Mouse (Mus musculus): ENCODE results near the gene 4930544D05Rik.
"Not testable (repeated sequence)": the region's sequence is repeated elsewhere in the genome, so short reads cannot be mapped to it uniquely, and the experiment has no call there.

Gene 4930544D05Rik

DNA sequence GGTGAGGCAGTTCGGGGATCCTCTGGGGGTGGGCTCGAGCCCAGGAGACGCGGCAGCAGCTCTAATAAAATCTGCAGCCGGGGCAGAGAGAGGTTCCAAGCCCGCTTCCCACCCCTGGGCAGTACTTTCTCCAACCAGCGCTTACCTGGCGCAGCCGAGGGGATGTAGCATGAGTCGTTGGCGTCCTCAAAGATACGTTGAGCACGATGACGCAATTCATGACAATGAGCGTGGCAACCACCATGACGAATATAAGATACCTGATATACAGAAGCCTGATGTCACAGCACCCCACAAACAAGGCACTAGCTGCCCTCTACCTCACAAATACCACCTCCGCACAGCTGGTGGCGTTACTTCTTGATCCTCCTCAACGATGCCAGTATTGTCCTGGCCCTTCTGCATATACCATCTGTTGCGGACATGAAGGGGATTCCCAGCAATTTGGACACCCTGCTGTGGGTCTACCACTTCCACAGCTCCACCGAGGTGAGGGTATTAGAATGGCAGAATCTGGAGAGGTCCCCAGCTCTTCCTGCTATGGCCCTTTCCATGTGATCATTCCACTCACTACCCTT is at the start of gene 4930544D05Rik:
4930544D05Rik (plus strand) TSS at position 333 of the 578 bp plus-strand sequence.
- no peak for DNase-seq (ENCODE audit: low spot score)

DNA sequence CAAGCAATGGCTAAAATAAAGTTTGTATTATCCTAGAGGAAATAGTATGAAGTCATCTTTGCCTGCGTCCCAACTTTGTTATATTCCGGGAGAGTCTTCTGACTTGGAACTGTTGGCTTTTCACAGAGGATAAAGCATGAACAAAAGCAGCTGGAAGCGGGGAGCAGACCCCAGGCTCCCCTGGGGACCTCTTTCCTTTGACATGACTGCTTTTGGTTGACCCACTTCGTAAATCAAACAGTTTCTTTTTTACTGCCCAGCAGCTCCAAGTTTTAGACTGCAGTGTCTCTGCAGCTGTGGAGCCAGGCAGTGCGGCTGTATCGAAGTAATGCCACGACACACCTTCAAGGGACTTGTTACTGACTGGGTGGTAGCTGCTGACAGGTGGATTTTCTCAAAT is 49.1 kb upstream of the 4930544D05Rik start:
- DNase-seq (ENCODE audit: low spot score), result no peak

DNA sequence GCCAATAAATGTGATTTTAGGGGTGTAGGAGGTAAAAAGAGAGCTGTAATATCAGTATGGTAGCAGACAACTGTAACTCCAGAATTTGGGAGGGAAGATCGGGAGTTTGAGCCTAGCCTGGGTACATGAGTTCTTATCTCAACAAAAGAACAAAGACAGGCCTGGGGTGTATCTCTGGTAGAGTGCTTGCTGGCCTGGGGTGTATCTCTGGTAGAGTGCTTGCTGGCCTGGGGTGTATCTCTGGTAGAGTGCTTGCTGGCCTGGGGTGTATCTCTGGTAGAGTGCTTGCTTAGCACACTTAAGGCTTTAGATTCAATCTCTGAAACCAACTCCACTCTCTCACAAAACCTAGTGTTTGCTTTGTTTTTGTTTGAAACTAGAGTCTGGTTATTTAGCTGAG is 45.0 kb upstream of the 4930544D05Rik start:
- not testable (repeated sequence) for DNase-seq (ENCODE audit: low spot score)

DNA sequence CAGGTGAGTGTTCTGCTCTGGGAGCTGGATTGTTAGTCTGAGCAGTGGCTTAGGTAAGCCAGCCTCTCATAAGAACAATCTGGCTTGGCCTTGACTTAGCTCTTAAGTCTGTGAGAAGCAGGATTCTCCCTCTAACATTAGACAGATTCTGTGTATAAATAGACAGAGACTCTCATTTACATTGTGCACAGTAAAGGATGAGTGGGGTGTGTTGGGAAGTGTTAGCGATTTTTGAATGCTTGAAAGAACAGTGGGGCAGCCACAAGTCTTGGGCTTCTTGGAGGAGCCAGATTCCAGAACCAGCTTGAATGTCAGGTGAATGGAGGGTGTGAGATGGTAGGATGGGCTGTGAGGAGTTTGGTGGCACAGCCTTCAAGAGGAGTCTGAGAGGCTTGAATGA is 44.0 kb upstream of the 4930544D05Rik start:
- DNase-seq (ENCODE audit: low spot score), result no peak

DNA sequence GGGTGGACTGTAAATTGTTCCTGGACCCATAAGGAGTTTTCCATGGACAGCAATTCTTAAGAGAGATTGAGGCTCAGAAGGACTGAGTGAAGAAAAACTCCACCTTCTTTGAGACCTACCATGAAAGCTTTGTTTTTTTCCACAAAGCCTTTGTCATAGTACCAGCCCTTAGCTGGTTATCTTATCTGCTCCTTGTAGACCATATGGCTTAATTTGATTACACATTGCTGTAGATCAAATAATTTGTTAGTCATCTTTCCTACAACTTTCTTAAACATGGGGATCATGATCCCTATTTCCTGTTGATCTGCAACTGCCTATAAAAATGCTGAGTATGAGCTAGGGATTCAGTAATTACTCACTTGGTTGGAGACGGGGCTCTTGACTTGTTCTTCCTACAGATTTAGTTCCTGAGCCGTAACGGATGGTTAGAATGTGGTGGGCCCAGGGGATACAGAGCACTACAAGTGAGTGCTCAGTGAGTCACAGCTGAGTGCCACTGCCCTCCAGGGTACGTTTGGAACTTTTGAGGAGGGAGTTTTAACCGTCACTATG is 43.2 kb upstream of the 4930544D05Rik start:
- DNase-seq (ENCODE audit: low spot score), result no peak

DNA sequence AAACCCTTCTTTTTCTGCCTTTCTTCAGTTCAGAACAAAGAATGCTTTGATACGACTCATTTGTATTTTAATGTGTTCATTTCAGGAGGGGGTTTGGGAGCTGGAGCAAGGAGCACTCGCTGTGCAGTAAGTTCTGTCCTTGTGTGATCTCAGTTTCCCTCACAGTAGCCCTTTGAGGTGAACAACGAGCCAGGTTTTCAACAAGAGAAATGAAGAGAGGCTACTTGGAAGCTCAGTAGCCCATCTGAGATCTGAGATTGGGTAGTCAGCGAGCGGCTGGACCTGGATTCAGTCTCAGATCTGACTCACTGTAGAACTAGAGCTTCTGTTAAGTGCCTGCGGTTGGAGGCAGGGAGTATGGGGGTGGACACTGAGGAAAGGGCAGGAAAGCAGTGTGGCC is 41.8 kb upstream of the 4930544D05Rik start:
- no peak for DNase-seq (ENCODE audit: low spot score)

DNA sequence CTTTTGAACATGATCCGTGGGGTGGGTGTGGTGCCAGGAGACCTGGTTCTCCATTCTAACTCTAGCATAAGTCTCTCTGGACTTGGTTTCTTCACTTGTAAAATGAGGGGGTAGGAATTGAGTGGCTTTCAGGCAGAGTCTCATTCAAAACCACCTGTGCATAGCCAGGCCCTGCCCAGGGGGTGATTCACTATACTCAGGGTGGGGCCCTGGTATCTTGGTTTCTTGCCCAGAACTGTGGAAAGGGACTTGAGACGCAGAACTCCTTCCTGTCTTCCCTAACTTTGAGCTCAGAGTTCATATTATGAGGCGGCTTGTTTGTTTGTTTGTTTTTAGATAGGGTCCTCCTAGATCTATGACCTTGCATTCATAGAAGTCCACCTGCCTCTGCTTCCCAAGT is 38.4 kb upstream of the 4930544D05Rik start:
- no peak for DNase-seq (ENCODE audit: low spot score)

DNA sequence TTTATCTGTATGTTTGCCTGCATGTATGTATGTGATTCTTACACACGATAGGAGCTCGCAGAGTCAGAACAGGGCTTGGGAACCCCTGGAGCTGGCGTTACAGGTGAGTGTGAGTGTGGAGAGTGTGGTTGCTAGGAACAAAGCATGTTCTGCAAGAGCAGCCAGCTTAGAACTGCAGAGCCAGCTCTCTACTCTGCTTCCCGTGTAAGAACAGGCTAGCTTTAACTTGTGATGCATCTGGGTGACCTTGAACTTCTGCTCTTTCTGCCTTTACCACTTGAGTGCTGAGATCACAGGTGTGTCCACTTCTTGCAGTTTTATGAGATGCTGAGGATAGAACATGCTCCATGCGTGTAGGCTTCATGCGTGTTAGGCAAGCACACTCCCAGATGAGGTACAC is 36.7 kb upstream of the 4930544D05Rik start:
- no peak for DNase-seq (ENCODE audit: low spot score)

DNA sequence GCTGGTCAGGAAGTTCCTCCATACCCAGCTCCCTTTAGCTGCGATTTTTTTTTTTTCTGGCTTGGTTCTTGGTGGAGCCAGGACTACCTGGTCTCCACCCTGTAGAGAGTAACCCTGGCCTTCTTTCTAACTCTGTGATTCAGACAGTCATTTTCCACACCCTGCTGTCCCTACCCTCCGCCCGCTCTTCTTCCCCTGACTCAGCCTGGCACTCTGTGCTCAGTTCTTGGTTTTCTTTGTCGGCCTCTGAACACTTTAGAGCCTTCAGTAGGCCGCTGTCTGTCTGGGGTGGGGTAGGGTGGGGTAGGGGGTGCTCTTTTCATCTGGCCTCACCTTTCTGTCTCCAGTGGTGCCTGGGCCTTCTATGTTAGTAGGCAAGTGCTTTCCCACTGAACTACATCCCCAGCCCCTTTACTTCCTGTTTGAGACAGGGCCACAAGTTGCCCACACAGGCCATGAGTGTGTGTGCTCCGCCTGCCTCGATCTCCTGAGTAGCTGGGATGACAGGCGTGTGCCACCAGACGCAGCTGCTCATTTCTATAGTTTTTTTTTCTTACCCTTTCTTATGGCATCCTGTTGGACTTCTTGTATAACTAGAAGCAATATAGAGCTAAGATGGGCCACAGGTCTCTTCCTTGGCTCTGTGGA is 35.8 kb upstream of the 4930544D05Rik start:
- DNase-seq (ENCODE audit: low spot score), result no peak

DNA sequence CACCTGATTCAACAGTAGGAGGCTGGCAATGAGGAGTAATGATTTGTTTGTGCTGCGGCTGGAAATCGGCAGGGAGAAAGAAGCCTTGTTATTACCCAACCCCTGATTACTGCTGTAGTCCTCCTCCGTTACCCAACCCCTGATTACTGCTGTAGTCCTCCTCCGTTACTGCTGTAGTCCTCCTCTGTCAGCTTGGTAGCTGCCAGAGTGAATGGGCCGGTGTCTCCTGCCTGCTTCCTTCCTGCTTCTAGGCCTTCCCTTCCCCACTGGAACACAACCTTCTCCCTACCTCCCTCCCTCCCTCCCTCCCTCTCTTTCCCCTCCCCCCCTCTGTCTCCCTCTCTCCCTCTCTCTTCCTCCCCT is 35.3 kb upstream of the 4930544D05Rik start:
- no peak for DNase-seq (ENCODE audit: low spot score)

DNA sequence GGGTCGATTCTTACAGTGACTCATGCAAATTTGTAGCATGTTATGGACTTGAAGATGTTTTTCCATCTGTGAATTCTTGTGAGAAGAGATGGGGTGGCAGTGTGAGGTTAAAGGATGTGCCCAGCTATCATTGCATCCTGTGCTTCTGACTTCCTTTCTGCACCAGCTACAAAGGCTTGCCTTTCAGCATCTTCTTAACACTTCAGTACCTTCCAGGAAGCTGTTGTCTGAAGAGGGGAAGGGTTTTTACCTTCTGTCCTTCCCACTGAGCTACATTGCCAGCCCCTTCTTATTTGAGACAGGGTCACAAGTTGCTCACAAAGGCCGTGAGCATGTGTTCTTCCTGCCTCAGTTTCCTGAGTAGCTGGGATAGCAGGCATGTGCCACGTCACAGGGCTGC is 34.7 kb upstream of the 4930544D05Rik start:
- DNase-seq (ENCODE audit: low spot score), result no peak

DNA sequence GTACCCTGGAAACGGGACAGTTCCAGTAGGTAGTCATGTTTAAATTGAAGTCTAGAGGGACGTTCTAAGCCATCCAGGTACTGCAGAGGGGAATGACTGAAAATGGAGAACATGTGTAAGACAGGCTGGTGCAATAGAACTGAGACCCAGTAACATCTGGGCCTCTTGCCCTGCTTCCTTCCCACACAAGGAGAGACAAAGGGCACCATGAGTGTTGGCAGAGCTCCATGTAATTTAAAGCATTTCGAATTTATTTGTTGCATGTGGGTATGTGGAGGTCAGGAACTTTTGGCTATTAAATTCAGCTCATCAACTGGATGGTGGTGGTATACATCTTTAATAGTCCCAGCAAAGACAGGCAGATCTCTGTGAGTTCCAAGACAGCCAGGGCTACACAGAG is 33.5 kb upstream of the 4930544D05Rik start:
- no peak for DNase-seq (ENCODE audit: low spot score)

DNA sequence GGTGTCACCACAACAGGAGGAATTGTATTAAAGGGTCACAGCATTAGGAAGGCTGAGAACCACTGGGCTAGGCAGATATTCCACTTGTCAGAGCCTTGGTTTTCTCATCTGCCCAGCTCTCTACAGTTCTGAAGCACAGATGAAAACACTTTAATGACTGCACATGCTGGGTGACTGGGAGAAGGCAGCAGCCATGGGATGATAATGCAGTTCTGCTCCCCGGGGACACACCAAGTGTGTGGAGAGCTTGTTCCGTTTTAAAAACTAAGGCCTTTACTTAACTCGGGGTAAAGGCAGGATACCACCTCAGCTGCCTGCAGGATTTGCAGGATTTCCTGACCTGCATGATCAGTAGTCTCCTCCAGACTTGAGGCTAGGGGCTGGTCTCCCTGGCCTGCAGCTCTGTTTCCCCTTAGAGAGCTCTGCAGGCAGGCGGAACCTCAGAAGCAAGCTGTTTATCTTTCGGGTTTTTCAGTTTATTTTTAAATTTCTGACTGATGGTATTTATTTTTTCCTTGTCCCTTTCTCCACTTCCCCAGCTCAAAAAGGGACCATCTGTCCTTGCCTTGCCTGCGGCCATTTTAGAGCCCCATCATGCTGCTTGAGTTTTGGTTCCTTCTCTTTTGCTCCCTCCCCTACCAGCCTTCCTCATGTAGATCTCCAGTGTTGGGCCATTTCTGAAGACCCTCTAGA is 32.5 kb upstream of the 4930544D05Rik start:
- no peak for DNase-seq (ENCODE audit: low spot score)

DNA sequence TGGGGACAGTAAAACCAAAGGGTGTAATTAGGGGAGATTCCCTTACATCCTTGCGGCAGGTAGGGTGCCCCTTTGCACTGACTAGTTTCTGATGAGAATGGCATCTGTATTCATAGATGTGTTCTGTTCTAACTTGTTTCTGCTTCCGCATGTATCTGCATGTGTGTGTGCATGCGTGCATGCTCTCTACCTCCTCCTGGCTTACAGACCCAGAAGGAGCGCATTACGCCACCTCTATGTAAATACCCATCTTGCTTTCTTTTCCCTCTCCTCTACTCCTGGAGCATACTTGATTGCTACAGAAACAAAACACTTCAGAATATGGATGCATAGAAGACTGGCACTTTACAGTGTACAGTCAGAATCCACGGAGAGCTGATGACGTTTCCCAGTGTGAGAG is 31.9 kb upstream of the 4930544D05Rik start:
- DNase-seq (ENCODE audit: low spot score), result no peak

DNA sequence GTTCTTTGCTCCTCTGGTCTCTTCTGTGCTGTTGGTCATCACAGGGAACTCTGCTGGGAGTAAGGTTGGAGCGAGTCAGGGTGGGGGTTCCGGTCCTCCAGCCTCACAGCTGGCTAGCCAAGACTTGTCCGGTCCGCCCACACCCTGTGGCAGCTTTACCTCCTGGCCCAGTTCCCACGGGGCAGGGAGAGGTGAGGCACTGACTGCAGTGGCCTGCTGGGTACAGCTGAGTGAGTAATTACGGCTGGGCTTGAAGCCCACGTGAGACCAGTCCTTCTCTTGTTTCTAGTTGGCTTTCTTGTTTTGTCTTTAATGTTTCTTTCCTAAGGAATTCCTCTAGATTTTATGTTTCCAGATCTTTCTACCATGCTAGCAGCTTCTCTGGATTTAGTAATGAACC is 30.2 kb upstream of the 4930544D05Rik start:
- DNase-seq (ENCODE audit: low spot score), result peak; percentile 44

DNA sequence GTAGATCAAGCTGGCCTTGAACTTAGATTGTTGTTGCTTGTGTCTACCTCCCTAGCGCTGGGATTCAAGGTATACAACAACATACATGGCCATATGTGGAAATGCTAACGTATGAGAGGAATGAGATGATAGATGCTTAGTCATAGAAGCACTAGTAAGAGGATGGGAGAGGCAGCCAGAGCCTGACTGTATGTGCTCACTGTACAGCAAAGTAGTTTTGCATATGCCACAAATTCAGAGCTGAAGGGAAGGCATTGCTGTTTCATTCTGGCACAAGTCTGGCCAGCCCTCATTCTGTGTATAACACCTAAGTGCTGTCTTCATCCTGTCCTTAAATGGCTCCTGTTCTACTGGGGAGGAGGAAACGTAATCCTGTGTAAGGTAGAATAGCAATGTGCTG is 29.4 kb upstream of the 4930544D05Rik start:
- no peak for DNase-seq (ENCODE audit: low spot score)

DNA sequence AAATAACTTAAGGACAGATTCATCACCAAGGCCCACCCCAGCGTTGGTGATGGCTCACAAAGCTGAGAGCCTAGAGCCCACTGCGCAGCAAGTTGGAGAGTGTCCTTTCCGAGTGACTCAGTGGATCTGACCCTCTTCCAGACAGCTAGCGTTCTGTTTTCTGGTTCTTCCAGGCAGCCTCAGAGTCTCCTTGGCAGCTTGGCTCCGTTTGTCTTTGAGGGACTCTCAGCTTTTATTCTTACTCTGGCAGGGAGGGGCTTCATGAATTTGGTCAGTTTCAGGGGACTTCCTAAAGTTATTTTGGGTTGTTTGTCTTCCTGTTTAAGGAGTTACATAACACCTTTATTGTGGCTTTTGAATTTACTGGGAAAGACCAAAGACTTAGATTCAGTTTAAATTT is 28.7 kb upstream of the 4930544D05Rik start:
- no peak for DNase-seq (ENCODE audit: low spot score)

DNA sequence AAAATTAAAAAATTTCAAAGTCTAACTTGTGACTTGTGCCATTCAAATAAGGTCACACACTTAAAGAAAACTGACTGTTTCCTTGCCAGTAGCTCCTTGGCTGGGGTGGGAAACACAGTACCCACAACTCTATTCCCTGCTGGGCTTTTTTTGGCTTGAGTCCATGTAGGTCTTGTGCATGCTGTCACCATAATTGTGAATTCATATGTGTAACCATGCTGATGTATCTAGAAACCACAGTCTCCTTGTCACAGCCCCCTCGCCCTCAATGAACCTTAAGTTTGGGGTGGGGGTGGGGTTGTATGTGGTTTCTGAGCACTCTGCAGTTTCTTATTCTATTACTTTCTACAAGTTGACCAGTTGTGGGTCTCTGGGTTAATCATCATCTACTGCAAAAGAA is 23.9 kb upstream of the 4930544D05Rik start:
- no peak for DNase-seq (ENCODE audit: low spot score)

DNA sequence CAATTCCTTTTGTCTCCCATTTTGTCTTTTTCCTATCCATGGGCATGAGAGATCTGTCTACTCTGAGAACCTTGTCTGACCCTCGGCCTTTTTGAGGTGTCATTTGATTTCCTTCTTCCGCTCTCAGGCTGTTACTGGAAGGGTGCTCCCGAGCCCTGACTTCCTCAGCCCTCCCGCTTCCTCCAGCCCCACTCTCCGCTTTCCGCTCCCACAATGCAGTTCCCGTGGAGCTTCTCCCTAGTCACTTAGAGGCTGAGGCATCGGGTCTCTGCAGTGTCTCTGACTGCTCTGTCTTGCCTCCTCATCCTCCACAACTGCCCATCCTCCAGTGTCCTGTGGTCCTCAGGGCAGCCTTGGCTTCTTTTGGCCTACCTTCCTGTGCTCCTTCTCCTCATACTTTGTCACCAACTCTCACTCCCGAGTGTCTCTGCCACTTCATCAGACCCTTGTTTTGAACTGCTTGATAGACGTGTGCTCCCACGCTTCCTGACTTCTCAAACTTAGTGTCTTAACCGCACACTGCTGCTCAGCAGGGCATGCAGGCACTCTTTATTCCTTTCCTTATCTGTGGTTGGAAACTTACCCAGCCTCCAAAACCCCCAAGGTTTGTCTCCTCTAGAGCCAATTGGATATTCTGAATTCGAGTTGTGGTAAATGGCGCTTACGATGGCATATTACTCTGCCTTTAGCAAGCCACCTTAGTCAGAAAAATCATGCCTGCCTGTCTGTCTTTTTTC is 21.2 kb upstream of the 4930544D05Rik start:
- DNase-seq (ENCODE audit: low spot score), result no peak

DNA sequence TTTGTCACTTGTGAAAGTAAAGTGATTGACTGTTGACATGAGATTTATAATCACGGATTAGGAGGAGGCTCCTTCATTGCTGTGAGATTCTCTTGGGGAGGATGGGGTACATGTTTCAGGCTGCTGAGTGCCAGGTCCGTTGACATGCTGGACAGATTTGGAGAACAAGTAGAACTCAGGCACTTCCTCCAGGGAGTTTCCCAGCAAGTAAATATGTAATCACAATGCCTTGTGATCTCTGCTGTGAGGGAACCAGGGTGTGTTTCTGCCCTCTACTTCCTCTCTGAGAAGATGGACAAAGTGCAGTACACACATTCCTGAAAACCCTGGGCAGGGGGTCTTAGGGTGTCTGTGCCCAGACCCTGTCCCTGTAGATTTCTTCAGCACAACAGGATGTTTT is 20.0 kb upstream of the 4930544D05Rik start:
- no peak for DNase-seq (ENCODE audit: low spot score)

DNA sequence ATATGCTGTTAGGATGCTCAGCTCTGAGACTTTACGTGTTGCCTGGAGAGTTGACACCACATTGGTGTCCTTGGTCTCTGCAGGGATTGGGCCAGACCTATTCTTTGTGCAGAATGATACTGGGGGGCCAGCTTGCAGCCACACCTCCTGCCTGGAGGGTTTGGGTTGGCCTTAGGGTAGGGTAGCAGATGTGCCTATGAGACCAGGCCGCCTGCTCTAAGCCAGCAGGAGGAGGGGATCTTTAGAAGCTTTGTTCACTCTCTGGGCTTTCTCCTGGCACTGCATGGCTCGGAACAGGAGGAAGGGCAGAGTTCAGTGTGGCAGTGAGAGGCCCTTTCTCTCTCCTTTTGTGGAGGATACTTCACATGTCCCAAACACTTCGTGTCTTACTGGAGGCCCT is 19.6 kb upstream of the 4930544D05Rik start:
- DNase-seq (ENCODE audit: low spot score), result no peak

DNA sequence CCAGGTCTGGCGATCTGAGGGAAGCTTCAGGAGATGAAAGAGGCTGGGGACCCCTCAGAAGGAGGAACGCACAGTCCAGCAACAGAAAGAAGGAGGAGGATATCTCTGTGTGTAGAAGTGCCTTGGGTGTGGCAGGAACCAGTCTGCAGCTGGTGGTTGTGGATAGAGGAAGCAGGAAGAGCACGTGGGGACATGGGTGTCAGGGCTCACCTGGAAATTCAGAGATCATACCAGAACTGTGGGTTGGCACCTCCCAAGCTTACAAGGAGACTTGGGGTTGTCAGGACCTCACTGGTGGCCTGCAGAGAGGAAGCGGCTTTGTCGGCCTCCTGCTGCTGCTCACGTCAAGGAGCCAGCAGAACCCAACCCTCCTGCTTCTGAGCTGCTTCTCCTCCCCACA is 18.3 kb upstream of the 4930544D05Rik start:
- no peak for DNase-seq (ENCODE audit: low spot score)
